Mouse (Mus musculus) forebrain, embryonic 11.5 days (tissue): Measurements from ENCODE around the gene Mroh2a. TPM values are rescaled to one million over a fixed set of nuclear protein-coding genes. Genes with fewer than 3 reads are reported as not detected.

Experiments used
- ATAC-seq: fragments of 200-750 bp; cut with Nextera tagmentation; replicated peaks from 2 replicates; pipeline ENCODE4 v1.8.0; 2017; ENCODE audit warnings: moderate TSS enrichment; ENCODE audit not compliant: low FRiP score
- DNase-seq: peaks from one replicate; pipeline ENCODE4 v3.0.0-alpha.2; 2017; ENCODE audit warnings: low spot score
- H3K27ac ChIP-seq: fragments of 300-500 bp; sonication (generic); 2 replicates; pipeline ENCODE4 v1.5.1; 2014; ENCODE audit warnings: low read depth, low read length
- H3K27me3 ChIP-seq: fragments of 300-500 bp; sonication (generic); 2 replicates; pipeline ENCODE4 v1.6.1; 2014; ENCODE audit warnings: mild to moderate bottlenecking, low read length, mixed read lengths; ENCODE audit not compliant: control insufficient read depth, insufficient read depth
- H3K36me3 ChIP-seq: fragments of 300-500 bp; sonication (generic); 2 replicates; pipeline ENCODE4 v1.6.1; 2014; ENCODE audit warnings: mild to moderate bottlenecking, low read length, moderate library complexity, mixed read lengths; ENCODE audit not compliant: control insufficient read depth, insufficient read depth
- H3K4me1 ChIP-seq: fragments of 300-500 bp; sonication (generic); replicated peaks from 2 replicates; pipeline ENCODE4 v1.6.1; 2014; ENCODE audit warnings: low read length, mixed read lengths; ENCODE audit not compliant: control insufficient read depth, insufficient read depth
- H3K4me2 ChIP-seq: fragments of 300-500 bp; sonication (generic); 2 replicates; pipeline ENCODE4 v1.6.1; 2014; ENCODE audit warnings: low read depth, mild to moderate bottlenecking, low read length, moderate library complexity, mixed read lengths; ENCODE audit not compliant: severe bottlenecking
- H3K4me3 ChIP-seq: fragments of 300-500 bp; sonication (generic); 2 replicates; pipeline ENCODE4 v1.5.1; 2014; ENCODE audit warnings: low read depth, low read length
- H3K9ac ChIP-seq: fragments of 300-500 bp; sonication (generic); 2 replicates; pipeline ENCODE4 v1.6.1; 2014; ENCODE audit warnings: low read length
- H3K9me3 ChIP-seq: fragments of 300-500 bp; sonication (generic); 2 replicates; pipeline ENCODE4 v1.6.1; 2016; ENCODE audit warnings: low read length, mixed read lengths; ENCODE audit not compliant: control insufficient read depth
- WGBS: fragments of 180-500 bp; shearing (Covaris S2); extraction: QIAGEN DNeasy Blood & Tissue Kit; methylation state at CpG from one replicate; pipeline ENCODE4 v1.1.7; 2014; 5-methylcytosine and 5-hydroxymethylcytosine counted together
- polyA plus RNA-seq: library from polyadenylated mRNA; unstranded; fragments of >200 nt; fragmentation: Nextera tagmentation; extraction: Ambion mirVana; gene quantifications from 2 replicates; pipeline ENCODE4 v1.2.1, GENCODE M21; 2014

Mroh2a gene
- 2.5 and 3.0 TPM in 2 replicates for polyA plus RNA-seq

DNA sequence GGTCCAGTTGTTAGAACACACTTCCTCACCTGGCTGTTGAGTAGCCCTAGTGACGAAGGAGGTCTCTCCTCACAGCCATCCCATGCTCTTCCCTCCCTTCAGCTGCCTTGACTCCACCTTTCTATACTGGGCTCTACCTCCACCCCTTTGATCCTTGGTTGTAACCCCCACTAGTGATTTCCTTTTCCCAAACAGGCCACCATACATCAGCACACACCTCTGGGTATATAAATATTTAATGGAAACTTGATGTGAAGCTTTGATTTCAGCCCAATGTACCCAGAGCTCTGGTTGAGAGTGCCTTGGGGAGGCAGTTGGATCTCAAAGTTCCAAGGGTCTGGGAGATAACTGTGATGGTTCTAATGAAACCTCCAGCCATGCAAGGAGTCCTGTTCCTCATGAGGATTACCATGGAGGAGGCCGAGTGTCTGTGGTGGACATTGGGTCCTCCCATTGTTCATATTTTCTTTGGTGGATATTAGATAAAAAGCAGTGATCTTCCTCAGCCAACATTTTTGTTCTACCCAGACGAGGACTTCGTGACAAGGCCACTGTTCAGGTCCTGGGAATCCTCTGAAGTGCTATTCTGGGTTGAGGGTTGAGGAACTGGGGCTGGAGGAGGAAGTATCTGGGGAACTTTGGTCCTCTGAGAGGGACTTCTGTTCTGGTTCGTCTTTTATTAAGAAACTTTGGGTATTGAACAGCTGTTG is at the start of gene Mroh2a:
Mroh2a (plus strand) TSS at position 317 of the 710 bp plus-strand sequence.
- WGBS, result 59% methylated on average over 5 of the region's 5 CpGs
- peak; percentile 55 for DNase-seq
- H3K9me3 ChIP-seq, result peaks cover 69% of the 10 kb centered on the region
- no peak within 1 kb of the TSS for H3K9ac ChIP-seq
- no peaks in the 10 kb centered on the region for H3K4me1 ChIP-seq
- no peaks in the 10 kb centered on the region for H3K27me3 ChIP-seq
- no peak within 1 kb of the TSS for H3K4me3 ChIP-seq
- no peak within 1 kb of the TSS for H3K27ac ChIP-seq
- no peak for ATAC-seq
- H3K36me3 ChIP-seq, result no peaks in the 10 kb centered on the region
- H3K4me2 ChIP-seq, result no peak within 1 kb of the TSS

DNA sequence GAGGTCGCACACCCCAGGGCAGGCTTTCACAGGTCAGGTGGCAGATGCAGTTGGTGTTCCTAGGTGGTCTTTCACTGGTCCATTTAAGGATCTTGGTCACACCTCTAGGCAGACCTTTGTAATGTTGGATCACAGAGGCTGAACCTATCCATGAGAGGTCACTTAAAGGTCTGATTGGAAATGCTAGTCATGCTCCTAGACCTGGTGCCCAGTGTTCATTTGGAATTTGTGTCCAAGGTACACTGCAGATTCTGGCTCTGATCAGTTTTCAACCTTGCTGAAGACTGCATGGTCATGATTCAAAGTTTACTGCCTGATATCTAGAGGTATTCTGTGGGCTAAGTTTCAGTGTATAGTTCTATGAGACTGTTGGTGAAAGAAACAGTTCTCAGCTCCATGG is 47.1 kb upstream of the Mroh2a start:
- Histone ChIP-seq H3K4me1 (no peaks in the 10 kb centered on the region), H3K4me3 (no peak overlapping the region), H3K4me2 (no peak overlapping the region), H3K27ac (no peak overlapping the region), H3K36me3 (no peaks in the 10 kb centered on the region), H3K9me3 (peaks cover 5% of the 10 kb centered on the region), H3K9ac (no peak overlapping the region), H3K27me3 (no peaks in the 10 kb centered on the region)
- DNase-seq, result no peak
- WGBS, result 90% methylated on average over 1 of the region's 1 CpGs
- ATAC-seq, result no peak

DNA sequence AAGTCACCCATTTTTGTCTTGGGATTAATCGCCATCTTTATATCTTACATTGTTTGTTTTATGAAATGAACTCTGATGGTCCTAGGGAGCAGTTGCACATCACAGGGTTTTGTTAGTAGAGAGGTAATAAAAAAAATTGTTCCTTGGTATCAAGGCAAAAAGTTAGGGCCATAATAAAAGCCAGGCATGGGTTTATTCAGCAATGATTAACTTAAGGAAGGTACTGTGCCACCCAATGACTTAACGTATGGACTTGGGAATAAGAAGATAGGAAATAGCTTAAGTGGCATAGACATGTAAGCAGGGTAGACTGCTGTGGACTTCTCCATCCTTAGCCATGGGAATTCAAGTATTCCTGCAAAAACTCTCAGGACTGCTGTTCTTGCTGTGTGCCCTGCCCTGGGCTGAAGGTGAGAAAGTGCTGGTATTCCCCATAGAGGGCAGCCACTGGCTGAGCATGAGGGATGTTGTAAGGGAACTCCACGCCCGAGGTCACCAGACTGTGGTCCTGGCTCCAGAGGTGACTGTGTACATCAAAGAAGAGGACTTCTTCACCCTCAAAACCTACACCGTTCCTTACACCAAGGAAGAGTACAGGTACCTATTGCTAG is 40.4 kb upstream of the Mroh2a start:
- H3K4me2 ChIP-seq, result no peak overlapping the region
- no peak for DNase-seq
- H3K27ac ChIP-seq, result no peak overlapping the region
- H3K9ac ChIP-seq, result no peak overlapping the region
- no peak overlapping the region for H3K4me3 ChIP-seq
- no peaks in the 10 kb centered on the region for H3K27me3 ChIP-seq
- no peak for ATAC-seq
- WGBS, result 86% methylated on average over 5 of the region's 5 CpGs
- no peaks in the 10 kb centered on the region for H3K9me3 ChIP-seq
- no peaks in the 10 kb centered on the region for H3K36me3 ChIP-seq
- no peaks in the 10 kb centered on the region for H3K4me1 ChIP-seq

DNA sequence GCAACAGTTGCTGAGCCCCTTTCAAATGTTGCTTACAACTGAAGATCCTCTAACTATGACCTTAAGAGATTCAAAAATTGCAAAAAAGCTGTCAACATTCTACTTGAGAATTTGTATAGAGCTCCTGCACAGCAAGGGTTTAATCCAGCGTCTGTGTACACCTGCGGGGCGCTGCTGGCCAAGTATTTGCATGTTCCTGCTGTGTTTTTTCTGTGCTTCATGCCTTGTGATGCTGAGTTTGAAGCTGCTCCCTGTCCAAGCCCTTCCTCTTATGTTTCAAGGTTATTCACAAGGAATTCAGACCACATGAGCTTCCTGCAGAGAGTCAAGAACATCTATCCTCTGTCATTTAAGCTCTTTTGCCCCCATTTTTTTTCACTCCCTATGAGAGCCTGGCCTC is 34.6 kb upstream of the Mroh2a start:
- no peak overlapping the region for H3K9ac ChIP-seq
- no peaks in the 10 kb centered on the region for H3K27me3 ChIP-seq
- WGBS, result 66% methylated on average over 3 of the region's 3 CpGs
- ATAC-seq, result no peak
- no peak overlapping the region for H3K4me3 ChIP-seq
- no peaks in the 10 kb centered on the region for H3K36me3 ChIP-seq
- no peak overlapping the region for H3K27ac ChIP-seq
- no peaks in the 10 kb centered on the region for H3K4me1 ChIP-seq
- DNase-seq, result no peak
- H3K9me3 ChIP-seq, result no peaks in the 10 kb centered on the region
- no peak overlapping the region for H3K4me2 ChIP-seq

DNA sequence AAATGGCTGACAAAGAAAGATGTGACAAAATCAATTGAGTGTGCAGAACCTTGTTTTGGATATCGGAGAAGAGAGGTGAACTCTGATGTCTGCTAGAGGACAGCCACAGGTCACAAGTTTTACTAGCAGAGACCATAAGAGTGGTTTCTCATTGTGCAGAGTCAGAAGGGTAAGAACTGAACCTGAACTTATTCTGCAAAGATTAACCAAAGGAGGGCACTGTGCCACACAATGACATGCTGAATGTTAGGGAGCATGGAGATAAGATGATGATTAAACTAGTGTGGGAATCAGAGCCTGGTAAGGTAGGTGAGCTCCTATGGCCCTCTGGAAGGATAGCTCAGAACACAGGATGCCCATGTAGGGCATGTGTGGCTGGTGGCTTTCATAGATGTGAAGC is 31.1 kb upstream of the Mroh2a start:
- WGBS, result 93% methylated on average over 1 of the region's 1 CpGs
- no peak overlapping the region for H3K27ac ChIP-seq
- ATAC-seq (no peak), DNase-seq (no peak)
- H3K4me1 ChIP-seq, result no peaks in the 10 kb centered on the region
- no peak overlapping the region for H3K4me3 ChIP-seq
- H3K27me3 ChIP-seq, result no peaks in the 10 kb centered on the region
- no peak overlapping the region for H3K9ac ChIP-seq
- H3K4me2 ChIP-seq, result no peak overlapping the region
- no peaks in the 10 kb centered on the region for H3K36me3 ChIP-seq
- H3K9me3 ChIP-seq, result no peaks in the 10 kb centered on the region

DNA sequence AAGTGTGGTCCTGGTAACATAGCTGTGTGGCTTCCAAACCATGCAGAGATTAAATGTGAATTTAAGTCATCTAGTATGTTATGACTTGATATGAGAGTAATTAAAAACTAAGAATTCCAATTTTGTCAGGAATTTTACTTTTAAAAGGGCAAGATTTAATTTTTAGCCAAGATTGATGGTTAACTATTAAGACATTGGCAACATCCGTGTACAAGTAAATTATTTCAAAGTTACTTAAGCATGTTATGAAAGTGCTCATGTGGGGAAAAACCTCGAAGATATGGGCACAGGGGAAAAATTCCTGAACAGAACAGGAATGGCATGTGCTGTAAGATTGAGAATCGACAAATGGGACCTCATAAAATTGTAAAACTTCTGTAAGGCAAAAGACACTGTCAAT is 29.3 kb upstream of the Mroh2a start:
- no peaks in the 10 kb centered on the region for H3K36me3 ChIP-seq
- DNase-seq (no peak), ATAC-seq (no peak)
- WGBS, result 77% methylated on average over 3 of the region's 3 CpGs
- H3K4me3 ChIP-seq, result no peak overlapping the region
- H3K27me3 ChIP-seq, result no peaks in the 10 kb centered on the region
- no peak overlapping the region for H3K27ac ChIP-seq
- no peak overlapping the region for H3K4me2 ChIP-seq
- H3K9ac ChIP-seq, result no peak overlapping the region
- no peaks in the 10 kb centered on the region for H3K9me3 ChIP-seq
- H3K4me1 ChIP-seq, result no peaks in the 10 kb centered on the region

DNA sequence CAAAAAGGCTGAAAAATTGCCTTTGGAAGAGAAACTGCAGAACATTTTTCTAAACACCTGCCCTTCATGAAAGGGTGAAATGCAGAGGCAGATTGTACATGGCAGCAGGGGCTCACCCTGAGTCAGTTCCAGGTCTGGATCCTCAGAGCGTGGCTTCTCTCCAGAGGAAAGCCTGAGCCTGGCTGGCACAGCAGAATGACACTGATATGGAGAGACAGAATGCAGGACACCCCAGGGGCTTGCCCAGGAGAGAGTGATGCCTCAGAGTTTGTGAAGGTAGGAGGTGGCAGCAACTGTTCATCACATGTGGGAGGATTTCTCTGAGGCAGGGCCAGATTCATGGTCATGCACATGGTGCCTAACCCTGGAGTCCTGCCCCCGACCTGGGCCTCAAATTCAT is 26.8 kb upstream of the Mroh2a start:
- Histone ChIP-seq H3K4me3 (no peak overlapping the region), H3K9ac (no peak overlapping the region), H3K27ac (no peak overlapping the region), H3K27me3 (no peaks in the 10 kb centered on the region), H3K36me3 (no peaks in the 10 kb centered on the region), H3K4me2 (no peak overlapping the region), H3K4me1 (no peaks in the 10 kb centered on the region), H3K9me3 (peaks cover 6% of the 10 kb centered on the region; the same call in 1 of the 2 replicates)
- 69% methylated on average over 2 of the region's 2 CpGs for WGBS
- ATAC-seq, result no peak
- DNase-seq, result no peak

DNA sequence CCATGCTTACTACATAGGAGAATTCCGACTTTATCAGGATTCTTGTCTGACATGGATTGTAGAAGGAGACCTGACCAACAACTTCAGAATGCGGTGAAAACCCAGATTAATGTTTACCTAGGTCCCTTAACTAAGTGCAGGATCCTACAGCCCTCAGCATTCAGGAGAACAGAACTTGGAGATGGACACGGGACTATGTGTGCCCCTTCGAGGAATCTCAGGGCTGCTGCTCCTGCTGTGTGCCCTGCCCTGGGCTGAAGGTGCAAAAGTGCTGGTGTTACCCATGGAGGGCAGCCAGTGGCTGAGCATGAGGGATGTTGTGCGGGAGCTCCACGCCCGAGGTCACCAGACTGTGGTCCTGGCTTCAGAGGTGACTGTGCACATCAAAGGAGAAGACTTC is 26.3 kb upstream of the Mroh2a start, which contains the start of gene Ugt1a2:
Ugt1a2 (plus strand) TSS at position 146 of the 400 bp plus-strand sequence.
- ATAC-seq, result no peak
- Histone ChIP-seq H3K27me3 (no peaks in the 10 kb centered on the region), H3K4me2 (no peak within 1 kb of the TSS), H3K9ac (no peak within 1 kb of the TSS), H3K4me3 (no peak within 1 kb of the TSS), H3K4me1 (0 out of 2 replicates have a peak, but pooled peaks cover 3% of the 10 kb centered on the region), H3K9me3 (peaks cover 9% of the 10 kb centered on the region; the same call in 1 of the 2 replicates), H3K27ac (no peak within 1 kb of the TSS), H3K36me3 (no peaks in the 10 kb centered on the region)
- 84% methylated on average over 7 of the region's 7 CpGs for WGBS
- no peak for DNase-seq
